Mouse (Mus musculus): ENCODE measurements around the gene Rfx1.

Gene Rfx1

DNA sequence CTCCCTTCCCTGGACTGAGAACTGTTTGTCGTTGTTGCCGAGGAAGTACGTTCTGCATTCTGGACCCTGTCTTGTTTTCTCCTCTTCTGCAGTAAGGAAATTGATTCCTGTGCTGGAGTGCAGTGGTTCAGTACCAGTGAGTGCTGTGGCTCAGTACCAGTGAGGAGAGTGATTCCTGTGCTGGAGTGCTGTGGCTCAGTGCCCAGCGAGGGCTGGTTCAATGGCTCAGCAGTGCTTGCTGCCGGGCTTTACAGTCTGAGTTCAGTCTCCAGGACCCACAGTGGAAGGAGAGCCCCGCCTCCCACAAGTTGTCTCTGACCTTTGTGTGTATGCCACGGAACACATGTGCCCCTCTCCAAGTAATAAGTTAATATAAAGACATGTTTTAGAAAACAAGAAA lies 20.5 kb downstream of the Rfx1 start:
- in situ Hi-C loops (cut with MboI; ENCODE audit: low sequenced_read_pairs): no loop called here

DNA sequence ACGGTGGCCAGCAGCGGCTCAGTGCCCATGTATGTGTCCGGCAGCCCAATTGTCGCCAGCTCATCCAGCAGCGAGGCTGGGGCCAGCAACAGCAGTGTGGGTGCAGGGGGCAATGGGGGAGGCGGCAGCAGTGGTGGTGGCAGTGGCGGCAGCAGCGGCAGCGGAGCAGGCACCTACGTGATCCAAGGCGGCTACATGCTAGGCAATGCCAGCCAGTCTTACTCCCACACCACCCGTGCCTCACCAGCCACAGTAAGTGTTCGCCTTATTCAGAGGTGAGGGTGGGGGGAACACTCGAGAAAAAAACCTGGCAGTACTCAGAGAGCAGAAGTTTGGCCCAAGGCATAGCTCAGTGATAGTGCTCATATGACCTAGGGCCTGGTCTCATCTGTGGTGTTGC lies 21.2 kb downstream of the Rfx1 start:
- in situ Hi-C loops (cut with MboI; ENCODE audit: low sequenced_read_pairs): no loop called here

DNA sequence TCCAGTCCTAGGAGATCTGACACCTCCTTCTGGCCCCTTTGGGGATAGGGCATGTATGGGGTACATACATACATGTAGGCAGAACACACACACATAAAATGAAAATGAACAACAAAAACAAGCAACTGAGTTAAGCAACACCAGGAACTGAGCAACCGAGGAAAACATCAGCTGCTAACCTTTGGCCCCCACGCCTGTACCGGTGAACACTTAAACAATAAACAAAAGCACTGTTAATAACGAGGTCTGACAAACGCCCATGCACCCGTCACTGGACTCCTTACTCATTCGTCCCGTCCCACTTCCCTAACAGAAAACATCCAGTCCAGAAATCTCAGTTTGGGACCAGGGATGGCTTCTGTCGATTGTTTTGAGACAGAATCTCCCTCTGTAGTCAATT lies 22.6 kb downstream of the Rfx1 start:
- in situ Hi-C loops (cut with MboI; ENCODE audit: low sequenced_read_pairs): no loop called here

DNA sequence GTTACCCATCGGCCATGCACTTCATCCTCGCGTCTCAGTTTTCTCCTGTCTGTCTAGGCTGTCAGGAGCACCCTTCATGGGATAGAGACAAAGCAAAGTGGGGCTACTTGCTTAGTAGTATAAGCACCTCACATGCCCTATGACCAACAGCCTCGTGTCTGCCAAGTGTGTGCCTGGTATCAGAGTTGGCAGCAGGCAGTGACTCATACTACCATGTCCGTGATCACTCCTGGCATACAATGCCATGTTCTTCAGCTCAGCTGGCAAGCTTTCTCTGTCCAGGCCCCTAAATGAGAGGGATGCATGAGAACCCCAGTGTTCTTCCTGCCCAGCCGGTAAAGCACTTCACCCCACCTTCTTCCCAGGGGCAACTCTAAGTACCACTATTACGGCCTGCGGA lies 24.0 kb downstream of the Rfx1 start:
- in situ Hi-C loops (cut with MboI; ENCODE audit: low sequenced_read_pairs): no loop called here

DNA sequence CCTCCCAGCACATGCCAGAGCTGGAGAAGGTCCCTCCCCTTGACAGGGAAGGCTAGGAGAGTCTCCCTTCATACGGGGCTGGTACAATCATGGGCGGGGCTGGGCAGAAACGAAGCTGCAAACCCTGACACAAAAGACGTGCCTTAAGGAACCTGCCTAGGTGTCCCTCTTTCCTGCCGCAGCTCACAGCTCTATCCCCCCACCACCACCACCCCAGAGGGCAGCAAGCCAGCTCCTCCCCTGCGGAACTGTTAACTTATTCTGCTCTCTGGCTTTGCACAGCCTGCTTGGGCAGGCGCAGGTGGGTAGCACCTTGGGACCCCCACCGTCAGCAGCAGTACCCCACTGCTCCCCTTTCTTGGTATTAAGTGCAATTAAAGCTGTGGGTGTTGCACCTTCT lies 29.4 kb downstream of the Rfx1 start:
- in situ Hi-C loops (cut with MboI; ENCODE audit: low sequenced_read_pairs): no loop called here

DNA sequence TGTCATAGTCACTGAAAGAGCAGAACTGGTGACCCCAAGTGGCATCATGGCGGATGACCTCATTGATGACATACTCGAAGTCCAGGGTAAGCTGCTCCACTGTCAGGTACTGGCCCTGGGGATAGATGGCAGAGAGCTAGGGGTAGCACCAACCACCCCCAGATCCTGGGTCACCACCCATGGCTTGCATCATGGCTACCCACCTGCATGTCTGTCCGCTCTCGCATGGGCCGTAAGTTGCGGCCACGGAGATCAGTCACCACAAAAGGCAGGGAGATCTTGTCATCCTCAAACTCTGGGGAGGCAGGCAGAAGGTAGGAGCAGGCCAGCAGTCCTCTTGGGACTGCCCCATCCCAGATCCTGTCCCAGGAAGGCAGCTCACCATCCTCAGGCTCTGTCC lies 31.7 kb downstream of the Rfx1 start:
- in situ Hi-C loops (cut with MboI; ENCODE audit: low sequenced_read_pairs): no loop called here

DNA sequence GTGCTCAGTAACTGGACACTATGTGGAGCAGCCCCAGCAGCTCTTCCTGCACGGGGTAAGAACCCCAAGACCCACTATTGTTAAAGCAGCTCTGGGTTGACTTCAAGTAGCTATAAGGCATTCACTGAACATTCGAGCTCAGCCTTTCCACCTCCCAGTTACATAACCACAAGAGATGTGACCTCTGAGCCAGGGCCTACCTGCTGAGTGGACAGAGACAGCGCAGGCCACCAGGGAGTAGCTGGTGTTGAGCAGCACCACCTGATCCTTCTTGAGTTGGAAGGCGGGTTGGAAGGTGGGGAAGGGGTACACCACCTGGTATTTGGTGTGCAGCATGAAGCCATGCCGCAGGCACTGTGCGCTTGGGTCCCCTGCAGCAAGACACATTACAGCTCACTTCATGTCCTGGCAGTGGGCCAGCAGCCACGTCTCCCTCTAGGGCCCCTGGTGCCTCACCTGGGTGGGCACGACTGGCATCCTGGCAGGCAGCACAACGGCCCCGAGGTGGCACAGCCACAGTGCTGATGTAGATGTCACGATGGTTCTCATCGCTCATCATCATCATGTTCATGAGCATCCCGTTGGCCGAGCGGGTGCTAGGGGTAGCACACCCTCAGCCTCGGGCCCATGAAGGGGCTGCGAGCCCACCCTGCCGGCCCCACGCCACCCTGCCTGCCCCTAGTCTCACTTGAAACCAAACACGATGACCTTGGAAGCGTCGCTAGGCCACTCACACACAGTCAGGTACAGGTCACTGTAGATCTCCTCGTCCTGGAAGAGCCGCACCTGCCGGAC lies 35.0 kb downstream of the Rfx1 start:
- in situ Hi-C loops (cut with MboI; ENCODE audit: low sequenced_read_pairs): no loop called here

DNA sequence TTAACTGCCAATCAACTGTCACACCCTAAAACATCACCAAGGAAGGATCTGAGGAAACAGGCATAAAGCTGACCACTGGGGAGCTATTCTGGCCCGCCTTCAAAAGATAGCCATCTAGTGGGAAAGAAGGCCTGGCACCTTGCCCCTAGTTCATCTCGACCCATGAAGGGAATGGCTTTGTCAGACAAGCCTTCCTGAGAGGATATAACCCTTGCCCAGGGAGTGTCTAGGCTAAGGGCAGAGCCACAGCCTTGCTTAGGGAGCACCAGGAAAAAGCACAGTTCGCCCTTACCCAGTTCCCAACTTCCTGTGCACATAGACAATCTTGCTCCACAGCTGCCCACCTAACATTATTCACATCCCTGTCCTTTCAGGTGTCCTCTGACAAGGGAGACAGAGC lies 37.0 kb downstream of the Rfx1 start:
- in situ Hi-C loops (cut with MboI; ENCODE audit: low sequenced_read_pairs): no loop called here

DNA sequence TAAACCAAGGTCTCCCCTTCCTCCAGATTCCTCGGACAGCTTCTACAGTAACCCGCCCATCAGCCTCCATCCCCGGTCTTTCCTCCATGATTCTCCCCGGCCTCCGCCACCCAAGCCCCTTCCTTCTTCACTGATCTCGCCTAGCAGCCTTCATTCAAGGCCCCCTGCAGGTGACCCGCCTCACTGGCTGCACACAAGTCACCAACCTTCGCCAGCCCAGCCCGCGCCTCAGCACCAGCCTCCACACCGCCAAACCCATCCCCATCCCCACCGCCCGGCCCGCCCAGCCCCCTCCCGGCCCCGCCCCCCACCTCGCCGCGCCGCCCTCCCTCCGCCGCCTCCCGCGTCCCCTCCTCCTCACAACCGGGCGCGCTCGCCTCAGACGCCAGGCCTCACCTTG lies 37.6 kb downstream of the Rfx1 start:
- in situ Hi-C loops (cut with MboI; ENCODE audit: low sequenced_read_pairs): no loop called here

DNA sequence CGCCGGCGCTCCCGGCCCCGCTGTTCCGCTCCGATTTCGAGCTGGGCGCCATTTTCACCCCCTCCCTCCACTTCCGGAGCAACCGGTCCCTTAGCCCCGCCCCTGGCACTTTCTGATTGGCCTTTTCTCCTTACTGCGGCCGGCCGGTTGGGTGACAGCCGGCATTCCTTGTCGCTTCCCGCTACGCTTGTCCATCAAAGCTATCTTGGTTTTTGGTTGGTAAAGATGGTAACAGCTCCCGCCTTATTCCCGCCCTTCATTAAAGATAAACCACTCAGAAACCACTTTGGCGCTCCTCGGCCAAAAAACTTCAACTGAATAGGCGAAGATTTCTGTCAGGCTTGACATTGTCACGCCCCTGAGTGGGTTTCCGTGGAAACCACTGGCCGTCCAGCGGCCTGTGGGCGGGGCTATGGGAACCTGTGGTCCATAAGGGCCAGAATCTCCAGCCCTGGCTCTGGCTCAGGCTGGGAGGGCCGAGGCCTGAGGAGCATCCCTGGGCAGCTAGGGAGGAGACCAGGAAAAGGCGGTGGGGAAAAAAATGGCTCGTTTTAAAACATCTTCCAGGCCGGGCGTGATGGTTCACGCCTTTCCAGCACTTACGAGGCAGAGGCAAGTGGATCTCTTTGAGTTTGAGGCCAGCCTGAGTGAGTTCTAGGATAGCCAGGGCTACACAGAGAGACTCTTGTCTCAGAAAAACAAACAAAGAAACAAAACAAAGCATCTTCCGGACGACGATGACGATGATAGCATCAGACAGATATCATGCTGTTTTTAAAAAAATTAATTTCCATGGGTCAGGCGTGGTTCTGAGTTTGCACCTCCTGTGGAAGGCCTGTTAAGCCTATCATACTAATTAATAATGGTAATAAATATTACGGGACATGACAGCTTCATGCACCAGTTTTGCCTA lies 38.3 kb downstream of the Rfx1 start, which contains the start of gene Dcaf15:
Gene Dcaf15, minus strand, starts transcription at position 72 of the 913 bp plus-strand sequence.
- in situ Hi-C loops (cut with MboI; ENCODE audit: low sequenced_read_pairs): no loop called here

DNA sequence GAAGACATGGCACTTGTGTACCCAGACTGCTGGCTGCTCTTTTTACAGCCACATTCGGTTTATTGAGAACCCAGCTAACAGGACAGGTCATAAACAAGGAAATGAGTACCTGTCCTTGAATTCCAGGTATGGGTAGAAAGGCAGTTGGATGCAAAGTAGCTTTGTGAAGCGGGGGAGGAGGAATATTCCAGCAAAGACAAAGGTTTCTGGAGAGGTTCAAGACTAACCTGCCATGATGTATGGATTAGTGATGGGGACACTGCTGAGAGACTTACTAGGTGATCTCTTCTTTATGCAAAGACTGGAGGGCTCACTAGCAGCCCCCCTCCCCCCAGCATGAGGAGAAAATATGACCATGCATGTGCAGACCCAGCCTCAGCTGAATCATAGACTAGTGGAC lies 39.0 kb downstream of the Rfx1 start:
- in situ Hi-C loops (cut with MboI; ENCODE audit: low sequenced_read_pairs): no loop called here

DNA sequence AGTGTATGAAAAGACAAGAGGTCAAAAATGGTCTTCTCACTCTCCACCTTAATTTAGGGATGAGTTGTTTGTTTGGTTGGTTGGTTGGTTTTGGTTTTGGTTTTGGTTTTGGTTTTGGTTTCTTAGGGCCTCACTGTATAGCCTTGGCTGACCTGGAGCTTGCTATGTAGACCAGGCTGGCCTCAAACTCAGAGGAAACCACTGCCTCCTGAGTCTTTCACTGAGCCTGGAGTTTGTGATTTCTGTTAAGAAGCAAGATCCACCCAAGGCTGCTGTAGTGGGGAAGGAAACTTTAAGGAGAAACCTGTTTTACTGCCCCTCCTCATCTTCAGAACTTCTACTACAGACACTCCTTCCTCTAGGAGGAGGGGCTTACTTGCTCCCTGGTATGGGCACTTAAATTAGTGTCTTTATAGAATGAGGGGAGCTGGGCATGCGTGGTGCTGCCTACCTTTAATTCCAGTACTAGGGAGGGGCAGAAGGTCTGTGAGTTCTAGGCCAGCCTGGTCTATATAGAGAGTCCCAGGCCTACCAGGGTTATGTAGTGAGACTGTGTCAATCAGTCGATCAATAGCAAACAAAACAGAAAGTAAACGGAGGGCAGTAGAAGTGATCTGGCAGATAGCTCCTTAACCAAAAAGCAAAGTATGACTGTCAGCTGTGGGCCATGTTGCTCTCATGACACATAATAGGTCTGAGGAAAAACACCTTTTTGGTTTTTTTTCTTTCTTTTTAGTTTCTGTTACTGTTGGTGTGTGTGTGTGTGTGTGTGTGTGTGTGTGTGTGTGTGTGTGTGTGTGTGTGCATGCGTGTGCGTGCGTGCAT lies 39.8 kb downstream of the Rfx1 start:
- in situ Hi-C loops (cut with MboI; ENCODE audit: low sequenced_read_pairs): no loop called here

DNA sequence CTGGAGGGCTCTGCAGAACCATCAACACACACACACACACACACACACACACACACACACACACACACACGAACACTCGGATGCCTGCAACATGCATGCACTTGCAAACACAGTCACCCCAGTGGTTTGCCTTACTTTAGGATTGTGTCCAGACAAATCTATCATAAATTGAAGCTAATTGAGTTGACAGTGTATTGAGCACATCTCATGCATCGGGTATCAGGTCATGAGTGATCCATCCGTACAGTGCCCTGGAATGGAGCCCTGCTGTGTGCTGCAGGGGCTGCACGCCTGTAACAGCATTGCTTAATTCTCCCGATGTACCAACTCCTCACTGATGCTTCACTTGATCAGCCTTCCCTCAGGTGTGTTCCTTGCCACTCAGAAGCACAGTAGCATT lies 49.0 kb downstream of the Rfx1 start:
- in situ Hi-C loops (cut with MboI; ENCODE audit: low sequenced_read_pairs): no loop called here

DNA sequence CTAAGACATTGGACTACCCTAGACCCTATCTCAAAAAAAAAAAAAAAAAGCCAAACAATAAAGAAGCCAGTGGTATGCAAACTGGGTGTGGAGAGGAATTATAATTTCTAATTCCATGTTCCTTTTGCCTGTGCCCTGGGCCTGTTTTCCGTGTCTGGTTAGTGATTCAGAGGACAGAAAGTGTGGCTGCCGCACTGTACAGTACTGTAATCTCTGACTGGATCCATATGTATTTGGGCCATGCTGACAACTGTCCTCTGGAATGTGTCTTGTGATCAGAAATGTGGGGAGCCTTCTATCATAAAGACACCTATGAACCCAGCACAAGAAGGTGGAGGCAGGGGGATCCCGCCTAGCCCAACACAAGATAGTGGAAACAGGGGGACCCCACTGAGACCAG lies 55.5 kb downstream of the Rfx1 start:
- in situ Hi-C loops (cut with MboI; ENCODE audit: low sequenced_read_pairs): no loop called here

DNA sequence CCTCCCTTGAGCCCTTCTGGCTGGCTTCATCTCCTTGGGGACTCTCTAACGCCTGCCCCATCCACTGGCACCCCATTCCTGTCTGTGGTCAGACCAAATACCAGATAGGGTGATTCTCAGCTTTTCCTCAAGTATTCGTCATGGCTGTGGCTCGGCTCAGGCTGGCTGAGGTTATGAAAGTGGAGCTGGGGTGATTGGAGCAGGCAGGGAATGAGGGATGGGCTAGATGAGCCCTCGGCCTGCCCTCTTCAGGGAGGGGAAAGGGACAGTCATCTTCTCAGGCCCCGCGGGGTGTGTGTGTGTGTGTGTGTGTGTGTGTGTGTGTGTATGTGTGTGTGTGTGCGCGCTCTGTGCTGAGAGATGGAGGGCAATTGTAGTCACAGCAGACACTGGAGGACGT lies 59.0 kb downstream of the Rfx1 start, which contains the start of gene Podnl1:
Gene Podnl1, plus strand, starts transcription at position 334 of the 400 bp plus-strand sequence.
- in situ Hi-C loops (cut with MboI; ENCODE audit: low sequenced_read_pairs): no loop called here

DNA sequence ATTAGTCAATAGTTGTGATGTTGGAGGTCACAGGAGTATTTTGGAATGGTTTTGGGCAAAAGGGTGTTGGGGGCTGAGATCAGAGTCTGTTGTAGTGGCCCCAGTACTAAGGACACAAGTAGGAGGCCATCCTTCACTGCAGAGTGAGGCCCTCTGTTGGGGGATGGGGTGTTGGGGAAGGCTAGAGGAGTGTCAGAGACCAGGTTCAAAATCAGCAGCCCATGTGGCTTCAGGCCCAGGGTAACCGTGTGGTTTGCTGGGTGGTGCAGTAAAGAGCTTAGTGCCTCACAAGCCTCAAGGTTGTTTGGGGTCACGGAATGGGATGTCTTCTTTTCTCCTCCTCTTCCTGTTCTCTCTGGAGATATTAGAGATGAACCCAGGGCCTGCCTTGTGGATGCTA lies 60.1 kb downstream of the Rfx1 start:
- in situ Hi-C loops (cut with MboI; ENCODE audit: low sequenced_read_pairs): no loop called here

DNA sequence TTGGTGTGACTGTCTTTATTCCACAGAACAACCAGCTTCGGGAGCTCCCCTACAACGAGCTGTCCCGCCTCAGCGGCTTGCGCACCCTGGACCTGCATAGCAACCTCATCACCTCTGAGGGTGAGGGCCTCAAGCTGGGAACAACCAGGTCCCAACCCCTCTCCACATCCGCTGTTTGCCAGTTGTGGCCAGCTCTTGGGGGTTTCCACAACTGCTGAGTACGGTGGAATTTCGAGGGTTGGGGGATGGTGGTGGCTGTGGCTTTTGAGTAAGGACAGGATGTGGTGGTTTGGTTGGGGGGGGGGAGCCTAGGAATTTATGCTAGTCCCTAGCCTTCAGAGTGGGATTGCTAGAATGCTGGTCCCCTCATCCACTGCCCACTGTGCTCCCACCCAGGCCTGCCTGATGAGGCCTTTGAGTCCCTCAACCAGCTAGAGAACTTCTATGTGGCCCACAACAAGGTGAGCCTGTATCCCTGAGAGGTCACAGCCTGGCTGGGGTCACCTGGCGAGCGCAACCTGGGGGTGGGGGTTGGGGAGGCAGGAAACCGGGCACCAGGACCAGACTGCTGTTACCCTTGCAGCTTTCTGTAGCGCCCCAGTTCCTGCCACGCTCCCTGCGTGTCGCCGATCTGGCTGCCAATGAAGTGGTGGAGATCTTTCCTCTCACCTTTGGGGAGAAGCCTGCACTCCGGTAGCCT lies 60.7 kb downstream of the Rfx1 start:
- in situ Hi-C loops (cut with MboI; ENCODE audit: low sequenced_read_pairs): no loop called here

DNA sequence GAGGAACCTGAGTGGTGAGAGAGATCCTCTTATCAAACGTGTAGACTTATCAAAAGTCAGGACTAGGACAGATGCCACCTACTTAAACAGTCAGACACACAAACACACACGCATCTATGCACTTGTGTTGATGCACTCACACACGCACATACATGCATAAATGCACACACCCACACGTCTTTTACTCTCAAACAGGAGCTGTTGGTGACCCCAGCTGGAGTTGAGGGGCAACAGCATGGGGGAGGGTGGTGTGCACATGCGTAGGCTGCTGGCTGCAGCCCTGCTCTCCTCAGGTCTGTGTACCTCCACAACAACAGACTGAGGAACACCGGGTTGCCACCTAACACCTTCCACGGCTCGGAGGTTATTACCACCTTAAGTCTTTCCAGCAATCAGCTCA lies 61.6 kb downstream of the Rfx1 start:
- in situ Hi-C loops (cut with MboI; ENCODE audit: low sequenced_read_pairs): no loop called here

DNA sequence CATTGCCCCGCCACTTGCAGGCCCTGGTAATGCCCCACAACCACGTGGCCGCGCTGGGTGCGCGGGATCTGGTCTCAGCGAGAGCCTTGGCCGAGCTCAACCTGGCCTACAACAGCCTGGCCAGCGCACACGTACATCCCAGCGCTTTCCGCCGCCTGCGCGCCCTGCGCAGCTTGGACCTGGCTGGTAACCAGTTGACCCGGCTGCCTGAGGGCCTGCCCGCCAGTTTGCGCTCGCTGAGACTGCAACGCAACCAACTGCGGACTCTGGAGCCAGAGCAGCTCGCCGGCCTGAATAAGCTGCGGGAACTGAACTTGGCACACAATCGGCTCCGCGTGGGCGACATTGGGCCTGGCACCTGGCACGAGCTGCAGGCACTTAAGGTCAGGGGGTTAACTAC lies 64.2 kb downstream of the Rfx1 start:
- in situ Hi-C loops (cut with MboI; ENCODE audit: low sequenced_read_pairs): no loop called here

DNA sequence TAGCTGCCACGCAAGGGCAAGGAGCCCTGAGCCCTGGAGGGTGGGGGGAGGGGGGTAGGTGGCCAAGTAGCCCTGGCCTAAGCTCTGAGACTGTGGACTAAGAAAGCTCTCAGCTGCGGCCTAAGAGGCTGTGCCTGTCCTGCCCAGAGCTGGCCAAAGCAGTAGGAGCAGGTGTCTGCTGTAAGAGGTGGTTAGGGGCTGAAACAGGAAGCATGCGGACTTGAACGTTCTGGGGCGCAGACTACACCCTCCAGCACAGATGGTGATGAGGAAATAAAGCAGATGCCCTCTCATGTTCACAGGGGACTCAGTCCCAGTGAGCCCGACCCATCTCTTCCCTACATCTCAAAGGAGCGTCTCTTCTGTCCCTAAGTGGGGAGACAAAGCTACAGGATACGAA lies 65.6 kb downstream of the Rfx1 start:
- in situ Hi-C loops (cut with MboI; ENCODE audit: low sequenced_read_pairs): no loop called here

DNA sequence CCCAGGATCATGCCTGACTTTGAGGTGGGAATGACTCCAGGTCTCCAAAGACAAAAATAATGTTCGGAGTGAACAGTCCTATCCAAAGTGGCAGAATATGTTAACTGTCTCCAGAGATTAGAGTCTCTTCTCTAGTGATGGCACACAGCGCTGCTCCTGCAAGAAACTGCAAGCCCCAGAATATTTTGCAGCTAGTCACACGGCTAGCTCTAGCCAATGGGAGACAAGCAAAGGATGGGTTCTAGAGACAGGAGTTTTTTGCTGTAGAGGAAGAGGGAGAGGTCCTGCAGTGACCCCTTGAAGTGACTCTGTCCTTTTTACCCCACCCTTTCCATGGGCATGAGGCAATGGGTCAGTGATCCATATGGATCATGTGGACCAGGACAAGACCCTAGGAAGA lies 71.2 kb downstream of the Rfx1 start:
- in situ Hi-C loops (cut with MboI; ENCODE audit: low sequenced_read_pairs): no loop called here

Data from CH12F3 (cell line).